Mouse (Mus musculus) cerebellum, postnatal 10 days (tissue): ENCODE data around the gene Tfr2.

ENCODE experiments used
- DNase-seq, 2 experiments: peaks; one replicate each; pipeline ENCODE4 v3.0.0; 2021; ENCODE audit warnings: mixed read lengths in 2 of 2

The Tfr2 gene

GRCm38 (mm10) chr5:137539291-137539801, 30.3 kb upstream of the Tfr2 start:
- DNase-seq = peak; percentile 86 to 90

GRCm38 (mm10) chr5:137540991-137541390, 28.6 kb upstream of the Tfr2 start:
- DNase-seq = no peak

GRCm38 (mm10) chr5:137541768-137542540, 27.7 kb upstream of the Tfr2 start:
- DNase-seq = peak; percentile 92 to 95

- DNase-seq = no peak
These were observed 24.7 kb upstream of the Tfr2 start for GRCm38 (mm10) chr5:137544926-137545325.

GRCm38 (mm10) chr5:137545596-137545995, 24.0 kb upstream of the Tfr2 start:
- peak; percentile 56 to 66 for DNase-seq

GRCm38 (mm10) chr5:137549840-137550239, 19.8 kb upstream of the Tfr2 start:
- no peak for DNase-seq

GRCm38 (mm10) chr5:137551119-137551518, 18.5 kb upstream of the Tfr2 start:
- peak; percentile 61 to 62 for DNase-seq

GRCm38 (mm10) chr5:137553000-137553399, 16.6 kb upstream of the Tfr2 start:
- no peak for DNase-seq

- peak; percentile 99 for DNase-seq
These were observed 16.2 kb upstream of the Tfr2 start, which contains the start of gene Actl6b for GRCm38 (mm10) chr5:137553411-137553837. Gene Actl6b, plus strand, starts transcription at chr5:137553517.

- peak in 1 of 2 experiments; percentile 45 for DNase-seq
These were observed 15.7 kb upstream of the Tfr2 start for GRCm38 (mm10) chr5:137553898-137554297.

- DNase-seq = no peak
These were observed 8.1 kb upstream of the Tfr2 start for GRCm38 (mm10) chr5:137561556-137561955.

- no peak for DNase-seq
These were observed 6.7 kb upstream of the Tfr2 start for GRCm38 (mm10) chr5:137562965-137563364.

GRCm38 (mm10) chr5:137565744-137566143, 3.9 kb upstream of the Tfr2 start:
- no peak for DNase-seq

GRCm38 (mm10) chr5:137566416-137566815, 3.2 kb upstream of the Tfr2 start:
- DNase-seq = no peak

- no peak for DNase-seq
These were observed 1.3 kb upstream of the Tfr2 start for GRCm38 (mm10) chr5:137568223-137568798.

GRCm38 (mm10) chr5:137569031-137569430, 609 bp upstream of the Tfr2 start:
- no peak for DNase-seq

GRCm38 (mm10) chr5:137570181-137570580, 541 bp downstream of the Tfr2 start:
- no peak for DNase-seq

- DNase-seq = no peak
These were observed 1.3 kb downstream of the Tfr2 start for GRCm38 (mm10) chr5:137570691-137571586.

- peak; percentile 74 to 75 for DNase-seq
These were observed 4.8 kb downstream of the Tfr2 start for GRCm38 (mm10) chr5:137574470-137574901.

GRCm38 (mm10) chr5:137580246-137580645, 10.6 kb downstream of the Tfr2 start:
- no peak for DNase-seq

GRCm38 (mm10) chr5:137582702-137583101, 13.1 kb downstream of the Tfr2 start:
- DNase-seq = no peak

- peak; percentile 82 to 86 for DNase-seq
These were observed 14.1 kb downstream of the Tfr2 start for GRCm38 (mm10) chr5:137583670-137584169.

GRCm38 (mm10) chr5:137584976-137585375, 15.3 kb downstream of the Tfr2 start:
- peak; percentile 90 to 93 for DNase-seq
